Mouse (Mus musculus) 3T3-L1 (cell line): ENCODE measurements at regions not wholly inside any gene's neighbourhood (a gene's known extent, or its start where the extent isn't known, plus 50 kb on each side); places are given as distances from the start of the nearest gene placed in this dataset.
A peak's percentile ranks its signal among the peaks of the same experiment; 100 is the strongest.

ENCODE experiments used
- DNase-seq: peaks from one replicate; pipeline ENCODE4 v3.0.0-alpha.2; 2015; ENCODE audit warnings: low read depth, low spot score

DNA sequence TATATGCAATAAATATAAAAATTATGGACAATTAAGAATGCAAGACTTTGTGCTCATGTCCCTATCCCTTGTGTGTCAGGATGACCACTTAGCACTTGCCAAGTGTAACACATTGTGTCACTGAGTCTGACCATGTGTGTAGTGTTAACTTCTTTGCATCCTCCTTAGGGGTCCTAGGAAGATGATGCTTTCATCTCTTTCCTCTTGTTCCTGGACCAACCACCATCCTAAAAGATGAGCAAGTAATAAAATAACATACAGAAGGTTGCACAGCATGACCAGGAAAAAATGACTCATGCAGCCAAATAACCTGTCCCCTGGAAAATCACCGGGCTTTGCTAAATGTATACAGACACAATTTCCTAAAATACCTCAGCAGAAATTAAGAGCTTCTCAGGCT, 121.1 kb upstream of the Kcnip4 start:
- no peak for DNase-seq

DNA sequence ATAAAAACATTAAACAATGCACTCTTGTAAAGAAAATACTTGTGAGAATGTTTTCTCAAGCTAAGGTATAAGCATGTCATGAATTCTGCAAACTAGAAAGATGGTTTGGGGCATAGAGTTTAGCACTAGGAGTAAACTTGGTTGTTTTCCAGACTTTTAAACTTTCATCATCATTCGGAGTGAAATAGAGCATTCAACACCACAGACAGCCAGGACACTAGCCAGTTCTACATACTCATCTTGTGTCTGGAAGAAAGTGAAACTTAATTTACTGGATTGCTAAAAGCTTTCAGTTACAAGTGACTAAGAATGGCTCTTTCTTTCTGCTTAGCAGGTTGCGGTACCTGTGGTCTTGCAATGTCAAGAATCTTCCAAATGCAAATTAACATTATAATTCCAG, 119.9 kb upstream of the Kcnip4 start:
- DNase-seq = peak; percentile 56

DNA sequence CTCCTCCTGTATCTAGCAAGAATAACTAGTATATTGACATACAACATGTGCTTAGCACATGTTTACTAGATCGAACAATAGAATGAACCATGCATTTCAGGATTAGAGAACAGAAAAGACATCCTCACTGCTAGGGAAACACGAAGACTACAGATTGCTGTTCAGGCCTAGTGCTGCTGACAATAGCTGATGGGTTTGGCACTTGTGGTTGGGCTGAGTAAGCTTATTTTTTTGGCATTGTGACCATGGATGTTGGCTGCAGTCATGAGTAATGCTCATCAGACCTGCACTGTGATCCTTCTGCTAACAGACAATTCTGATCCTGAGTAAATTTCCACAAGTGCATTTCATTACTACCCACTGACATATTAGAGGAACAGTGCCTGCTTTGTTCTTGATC, 117.7 kb upstream of the Kcnip4 start:
- DNase-seq = peak; percentile 98

DNA sequence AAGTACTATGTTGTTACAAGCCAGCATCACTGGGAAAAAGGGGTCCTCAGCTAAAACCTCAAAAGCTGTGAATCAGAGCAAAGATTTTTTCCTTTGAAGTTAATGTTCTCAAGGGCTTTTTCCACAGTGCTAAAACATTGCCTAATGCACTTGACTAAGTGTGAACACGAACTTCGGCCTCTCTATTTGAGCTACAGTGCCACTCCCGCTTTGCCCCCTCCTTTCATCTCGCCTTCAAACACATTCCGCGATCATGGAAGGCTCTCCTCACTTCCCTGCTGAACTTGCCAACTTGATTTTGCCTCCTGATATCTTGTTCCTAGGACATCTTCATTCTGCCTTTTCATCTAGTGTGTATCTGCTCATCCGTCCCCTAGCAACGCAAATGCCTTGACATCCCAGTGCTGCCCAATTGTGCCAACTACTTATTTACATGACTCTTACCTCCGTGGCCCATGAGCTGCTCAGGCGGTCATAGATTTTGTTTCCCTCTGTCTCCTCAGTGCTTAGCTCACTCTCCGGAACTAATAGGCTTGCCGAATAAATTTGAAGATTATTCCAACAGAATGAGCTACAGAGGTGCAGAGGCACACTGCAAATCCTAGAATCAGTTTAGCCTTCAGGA, 116.6 kb upstream of the Kcnip4 start:
- no peak for DNase-seq

DNA sequence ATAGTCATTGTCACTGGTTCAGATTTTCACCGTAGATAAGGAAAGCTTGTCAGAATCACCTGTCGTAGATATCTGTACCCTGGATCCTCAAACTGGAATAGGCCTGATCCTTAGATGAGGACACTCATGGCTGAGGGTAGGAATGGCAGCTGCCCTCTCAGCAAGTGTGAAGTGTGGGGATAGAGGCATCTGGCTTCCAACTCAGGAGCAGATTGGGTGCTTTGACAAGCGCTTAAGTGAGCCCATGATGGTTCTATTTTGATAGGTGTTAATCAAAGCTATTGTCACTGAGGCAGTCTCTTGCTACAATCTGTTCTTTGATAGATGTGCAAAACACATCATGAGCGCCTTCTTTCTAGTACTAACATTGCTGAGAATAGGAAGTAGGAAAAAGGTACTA, 114.9 kb upstream of the Kcnip4 start:
- DNase-seq = no peak

DNA sequence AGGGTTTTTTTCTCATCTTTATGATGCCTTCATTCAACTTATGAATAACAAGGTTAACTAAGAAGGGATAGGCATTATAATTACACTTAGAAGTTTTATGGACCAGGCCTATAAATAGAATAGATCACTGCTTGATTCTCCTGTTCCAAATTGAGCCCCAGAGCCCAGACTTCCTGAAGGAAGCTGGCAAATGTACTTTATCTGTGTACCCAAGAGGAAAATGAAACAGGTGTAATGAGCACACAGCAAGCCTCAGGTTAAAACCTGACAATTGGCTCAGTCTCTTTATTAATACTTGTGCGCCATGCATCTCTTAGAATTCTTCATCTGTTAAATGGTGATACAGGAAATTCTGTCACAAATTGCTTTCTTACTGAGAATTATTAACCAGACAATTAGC, 95.4 kb upstream of the Kcnip4 start:
- no peak for DNase-seq

DNA sequence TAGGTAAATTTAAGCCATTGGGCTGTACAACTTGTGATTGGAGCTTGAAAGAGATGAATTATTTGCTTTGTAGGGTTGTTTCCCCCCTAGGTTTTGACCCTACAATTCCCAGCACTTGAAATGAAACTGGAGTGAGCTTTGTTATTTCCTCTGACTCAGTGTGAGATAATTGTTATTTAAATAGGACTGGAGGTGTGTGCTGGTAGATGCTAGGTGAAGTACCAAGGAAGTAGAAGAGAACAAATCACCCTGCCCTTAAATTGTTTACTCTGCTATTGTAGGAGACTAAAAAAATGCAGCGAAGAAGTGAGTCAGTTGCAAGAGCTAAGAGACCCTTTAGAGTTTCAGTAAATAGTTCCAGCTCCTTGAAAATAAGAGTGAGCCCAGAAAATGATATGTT, 82.1 kb upstream of the Kcnip4 start:
- DNase-seq = no peak

DNA sequence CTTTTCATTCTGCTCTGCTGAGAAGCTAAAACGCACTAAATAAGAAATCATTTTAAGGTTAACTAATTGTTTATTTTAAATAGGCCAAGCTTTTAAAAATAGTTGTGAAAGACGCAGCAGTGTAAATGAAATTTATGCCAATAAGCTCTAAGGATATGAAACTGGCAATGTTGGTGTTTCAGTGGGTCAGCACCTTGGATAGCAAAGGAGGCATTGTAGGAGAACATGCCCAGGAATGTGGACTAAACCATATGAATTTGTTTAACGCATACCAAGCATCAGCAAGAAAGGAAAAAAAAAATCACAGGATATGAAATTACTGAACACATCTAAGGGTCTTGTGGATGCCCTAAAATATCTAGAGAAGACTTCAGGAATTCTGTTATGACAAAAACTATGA, 56.1 kb upstream of the Kcnip4 start:
- DNase-seq = peak; percentile 27

DNA sequence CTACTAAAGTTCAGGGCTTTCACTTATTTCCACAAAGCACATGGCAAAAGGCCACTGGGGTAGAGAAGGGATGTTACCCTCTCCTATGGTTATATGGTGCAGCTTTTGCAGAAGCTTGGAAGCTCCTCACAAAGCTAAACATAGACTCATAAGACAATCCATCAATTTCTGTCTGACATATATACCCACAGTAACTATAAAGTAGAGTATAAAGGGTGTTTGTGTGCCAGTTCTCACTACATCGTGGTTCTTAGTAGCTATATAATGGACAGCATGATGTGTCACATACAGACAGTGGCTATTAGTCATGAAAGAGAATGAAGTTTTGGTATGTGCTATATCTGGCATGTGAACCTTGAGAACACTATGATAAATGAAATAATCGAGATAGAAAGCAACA, 51.2 kb upstream of the Kcnip4 start:
- peak; percentile 95 for DNase-seq
